Mouse (Mus musculus) MEL (cell line): Measurements from ENCODE around the gene Dhps. TPM values are rescaled to one million over a fixed set of nuclear protein-coding genes. Genes with fewer than 3 reads are reported as not detected.

Experiments
- DNase-seq: peaks from one replicate; pipeline ENCODE4 v3.0.0; 2011; ENCODE audit warnings: low read depth, low spot score
- H3K27ac ChIP-seq: 2 replicates; pipeline ENCODE4 v1.5.1; 2012; ENCODE audit warnings: low read depth, mild to moderate bottlenecking, control low read depth, low read length, moderate library complexity; ENCODE audit not compliant: control insufficient read depth
- H3K27me3 ChIP-seq, 2 experiments: fragments of 150-350 bp in 1 of 2; sonication (generic) in 1 of 2; 2 replicates each; pipeline ENCODE4 v1.6.1; 2012; ENCODE audit warnings: low read length in 2 of 2, mild to moderate bottlenecking in 2 of 2, improper control_type of control experiment in 1 of 2, moderate library complexity in 1 of 2; ENCODE audit not compliant: insufficient read depth in 2 of 2, control insufficient read depth in 1 of 2
- H3K36me3 ChIP-seq, 2 experiments: 2 replicates each; pipeline ENCODE4 v1.6.1; 2012 to 2014; ENCODE audit warnings: low read length in 2 of 2, improper control_type of control experiment in 1 of 2, inconsistent platforms in 1 of 2, mild to moderate bottlenecking in 1 of 2; ENCODE audit not compliant: insufficient read depth in 2 of 2, control insufficient read depth in 1 of 2
- H3K4me1 ChIP-seq, 2 experiments: fragments of 150-350 bp in 1 of 2; sonication (generic) in 1 of 2; 2 replicates each; pipeline ENCODE4 v1.6.1; 2012; ENCODE audit warnings: low read length in 2 of 2, improper control_type of control experiment in 1 of 2, mild to moderate bottlenecking in 1 of 2; ENCODE audit not compliant: insufficient read depth in 2 of 2, control insufficient read depth in 1 of 2
- H3K4me3 ChIP-seq, 2 experiments: fragments of 150-350 bp in 1 of 2; sonication (generic) in 1 of 2; 2 replicates each; pipeline ENCODE4 v1.5.1; 2012; ENCODE audit warnings: low read depth in 2 of 2, low read length in 2 of 2, mild to moderate bottlenecking in 2 of 2, moderate library complexity in 2 of 2, control low read depth in 1 of 2, improper control_type of control experiment in 1 of 2; ENCODE audit not compliant: control insufficient read depth in 1 of 2, insufficient read depth in 1 of 2
- H3K79me2 ChIP-seq: 2 replicates; pipeline ENCODE4 v1.6.1; 2012; ENCODE audit warnings: mild to moderate bottlenecking, low read length, moderate library complexity; ENCODE audit not compliant: control insufficient read depth, poor library complexity, insufficient read depth
- H3K9ac ChIP-seq: 2 replicates; pipeline ENCODE4 v1.6.1; 2012; ENCODE audit warnings: low read depth, mild to moderate bottlenecking, control low read depth, low read length, moderate library complexity; ENCODE audit not compliant: control insufficient read depth, poor library complexity, severe bottlenecking
- H3K9me3 ChIP-seq: fragments of 150-350 bp; sonication (generic); replicated peaks from 2 replicates; pipeline ENCODE4 v1.6.1; 2012; ENCODE audit warnings: mild to moderate bottlenecking, low read length, improper control_type of control experiment, moderate library complexity; ENCODE audit not compliant: insufficient read depth
- BHLHE40 ChIP-seq: IDR thresholded peaks from 2 replicates; pipeline ENCODE4 v1.6.1; 2012; ENCODE audit warnings: low read depth, mild to moderate bottlenecking, inconsistent platforms, low read length, improper control_type of control experiment, borderline replicate concordance
- CHD1 ChIP-seq: IDR thresholded peaks from 2 replicates; pipeline ENCODE4 v1.6.1; 2012; ENCODE audit warnings: low read depth, mild to moderate bottlenecking, inconsistent platforms, low read length, improper control_type of control experiment
- CHD2 ChIP-seq: IDR thresholded peaks from 2 replicates; pipeline ENCODE4 v1.6.1; 2011; ENCODE audit warnings: low read length, improper control_type of control experiment
- CTCF ChIP-seq, 3 experiments: IDR thresholded peaks in 2 of 3; conservative IDR thresholded peaks in 1 of 3; 2 replicates each; pipeline ENCODE4 v1.5.1; 2011 to 2012; ENCODE audit warnings: low read length in 3 of 3, low read depth in 2 of 3, mild to moderate bottlenecking in 2 of 3, improper control_type of control experiment in 1 of 3, inconsistent platforms in 1 of 3, mixed read lengths in 1 of 3, moderate library complexity in 1 of 3; ENCODE audit not compliant: control insufficient read depth in 1 of 3, insufficient read depth in 1 of 3, poor library complexity in 1 of 3, severe bottlenecking in 1 of 3
- MAFK ChIP-seq: IDR thresholded peaks from 2 replicates; pipeline ENCODE4 v1.6.1; 2011; ENCODE audit warnings: low read depth, mild to moderate bottlenecking, low read length, improper control_type of control experiment, borderline replicate concordance
- POLR2AphosphoS2 ChIP-seq: IDR thresholded peaks from 2 replicates; pipeline ENCODE4 v1.6.1; 2011; ENCODE audit warnings: low read length, improper control_type of control experiment
- POLR2AphosphoS5 ChIP-seq: IDR thresholded peaks from 2 replicates; pipeline ENCODE4 v1.6.1; 2012; ENCODE audit warnings: low read depth, borderline replicate concordance, mild to moderate bottlenecking, inconsistent platforms, low read length, moderate library complexity, mixed read lengths
- TAL1 ChIP-seq: IDR thresholded peaks from 2 replicates; pipeline ENCODE4 v1.6.1; 2012; ENCODE audit warnings: mild to moderate bottlenecking, inconsistent platforms, low read length, moderate library complexity, mixed read lengths
- TCF12 ChIP-seq: IDR thresholded peaks from 2 replicates; pipeline ENCODE4 v1.6.1; 2014; ENCODE audit warnings: low read depth, mild to moderate bottlenecking, inconsistent platforms, low read length, improper control_type of control experiment, moderate library complexity
- UBTF ChIP-seq: IDR thresholded peaks from 2 replicates; pipeline ENCODE4 v1.6.1; 2012; ENCODE audit warnings: low read depth, mild to moderate bottlenecking, inconsistent platforms, low read length, improper control_type of control experiment, moderate library complexity, borderline replicate concordance; ENCODE audit not compliant: insufficient read depth
- ZC3H11A ChIP-seq: IDR thresholded peaks from 2 replicates; pipeline ENCODE4 v1.6.1; 2012; ENCODE audit warnings: low read depth, mild to moderate bottlenecking, inconsistent platforms, low read length, improper control_type of control experiment
- ZKSCAN1 ChIP-seq: IDR thresholded peaks from 2 replicates; pipeline ENCODE4 v1.6.1; 2012; ENCODE audit warnings: low read depth, mild to moderate bottlenecking, inconsistent platforms, low read length, improper control_type of control experiment, moderate library complexity
- ZMIZ1 ChIP-seq: IDR thresholded peaks from 2 replicates; pipeline ENCODE4 v1.6.1; 2012; ENCODE audit warnings: low read depth, mild to moderate bottlenecking, inconsistent platforms, low read length, improper control_type of control experiment, moderate library complexity
- polyA plus RNA-seq, 2 experiments: library from polyadenylated mRNA; stranded (reverse) in 1 of 2; unstranded in 1 of 2; fragments of >175 nt in 1 of 2; fragments of >200 nt in 1 of 2; gene quantifications; 2 replicates each; pipeline versions ENCODE4 v1.2.1 to v1.2.4; 2012; ENCODE audit warnings: low replicate concordance in 2 of 2, low read depth in 1 of 2; ENCODE audit not compliant: insufficient read length in 2 of 2, insufficient read depth in 1 of 2, missing spikeins in 1 of 2
- total RNA-seq: library from RNA; depleted of rRNA; stranded (reverse); fragments of 300-350 nt; gene quantifications from 2 replicates; pipeline ENCODE4 v1.2.3, GENCODE M21; 2012; rRNA removed

Dhps gene
- total and polyA plus RNA-seq, 3 experiments: 44.6 to 68.3 TPM; not detected in 1

DNA sequence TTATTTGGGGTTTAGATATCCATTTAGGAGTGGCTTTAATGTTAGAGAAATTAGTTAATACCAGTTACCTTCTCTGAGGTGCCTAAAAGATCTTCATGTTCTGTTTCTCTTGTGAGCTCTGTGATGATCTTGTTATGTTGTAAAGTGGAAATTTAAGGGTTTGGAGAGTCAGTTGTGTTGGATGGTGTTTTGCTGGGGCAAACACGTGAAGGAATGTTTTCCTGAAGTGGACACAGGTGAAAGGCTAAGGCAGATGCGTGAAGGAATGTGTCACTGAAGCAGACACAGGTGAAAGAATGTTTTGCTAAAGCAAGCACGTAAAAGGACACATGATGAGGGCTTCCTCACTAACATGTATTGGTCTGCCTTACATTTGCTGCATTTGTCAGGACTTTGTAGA is 51.4 kb downstream of the Dhps start, which contains the start of gene Zfp791:
Gene Zfp791, minus strand, starts transcription at position 101 of the 400 bp plus-strand sequence.
- Histone ChIP-seq H3K4me1 (peaks cover 0 to 2% of the 10 kb centered on the region in 2 experiments; a peak in 2 of 4 replicates), H3K27me3 (no peaks in the 10 kb centered on the region), H3K36me3 (peaks cover 0 to 2% of the 10 kb centered on the region in 2 experiments; a peak in 1 of 4 replicates), H3K4me3 (no peak within 1 kb of the TSS), H3K9ac (no peak within 1 kb of the TSS), H3K27ac (no peak within 1 kb of the TSS), H3K79me2 (no peaks in the 10 kb centered on the region), H3K9me3 (no peaks in the 10 kb centered on the region)
- no peak for DNase-seq
- TF ChIP-seq CHD1: no peak
- TF ChIP-seq ZC3H11A: no peak
- TF ChIP-seq TCF12: no peak

DNA sequence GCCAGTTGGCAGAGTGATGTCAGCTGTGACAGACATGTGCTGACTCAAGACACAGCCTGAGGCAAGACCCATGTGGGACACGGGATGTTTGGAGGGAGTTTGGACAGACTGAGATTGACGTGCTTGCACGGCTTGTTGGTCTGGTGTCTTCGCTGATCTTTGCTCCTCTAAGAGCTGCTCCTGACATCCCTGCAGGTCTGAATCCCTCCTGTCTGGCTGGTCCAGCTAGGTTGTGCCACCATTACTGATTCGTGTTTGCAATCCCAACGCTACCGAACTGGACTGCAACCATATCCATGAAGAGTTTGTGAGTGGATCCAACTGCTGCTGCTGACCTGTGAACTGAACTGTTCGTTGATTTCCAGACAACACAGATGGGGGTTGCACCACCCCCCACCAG is 52.1 kb downstream of the Dhps start:
- H3K27me3 ChIP-seq: no peaks in the 10 kb centered on the region
- no peak overlapping the region for H3K27ac ChIP-seq
- peaks cover 0 to 2% of the 10 kb centered on the region in 2 experiments; a peak in 1 of 4 replicates for H3K36me3 ChIP-seq
- H3K9me3 ChIP-seq: no peaks in the 10 kb centered on the region
- no peak overlapping the region for H3K4me3 ChIP-seq
- H3K4me1 ChIP-seq: peaks cover 0 to 2% of the 10 kb centered on the region in 2 experiments; a peak in 2 of 4 replicates
- no peak for DNase-seq
- H3K79me2 ChIP-seq: no peaks in the 10 kb centered on the region
- no peak for TF ChIP-seq MAFK
- TF ChIP-seq UBTF: no peak
- TF ChIP-seq ZMIZ1: no peak
- no peak for TF ChIP-seq CTCF (IDR thresholded peaks at IDR 0.05 in 2 of 3, conservative IDR thresholded peaks at IDR 0.05 in 1 of 3; ENCODE audit: control insufficient read depth in 1 of 3, insufficient read depth in 1 of 3, low read depth in 2 of 3, low read length in 3 of 3, poor library complexity in 1 of 3, severe bottlenecking in 1 of 3)
- TF ChIP-seq CHD2: no peak
- no peak for TF ChIP-seq ZKSCAN1
- TF ChIP-seq POLR2AphosphoS2: no peak
- no peak for TF ChIP-seq POLR2AphosphoS5
- no peak for TF ChIP-seq TAL1
- TF ChIP-seq BHLHE40: no peak
- H3K9ac ChIP-seq: no peak overlapping the region

Other genes starting within 250 kb of the Dhps start
- gene Dand5, start 248.9 kb upstream of the Dhps start, total RNA-seq: 1.4 and 1.7 TPM in 2 replicates
- gene Dand5, start 248.9 kb upstream of the Dhps start, polyA plus RNA-seq: 1 to 10 TPM in 1 of 2 experiments, not detected in 1; 2.2 TPM
- gene Gadd45gip1, start 240.2 kb upstream of the Dhps start, total RNA-seq: 47.5 and 51.8 TPM in 2 replicates
- 10 to 100 TPM in 1 of 2 experiments, not detected in 1; 62.9 TPM for gene Gadd45gip1, start 240.2 kb upstream of the Dhps start, polyA plus RNA-seq
- gene Rad23a, start 231.1 kb upstream of the Dhps start, total RNA-seq: 62.6 and 66.7 TPM in 2 replicates
- 100 to 1,000 TPM in 1 of 2 experiments, not detected in 1; 155 TPM for gene Rad23a, start 231.1 kb upstream of the Dhps start, polyA plus RNA-seq
- gene Calr, start 224.8 kb upstream of the Dhps start, total RNA-seq: 550 and 567 TPM in 2 replicates
- 1,000 to 10,000 TPM in 1 of 2 experiments, not detected in 1; 1,110 TPM for gene Calr, start 224.8 kb upstream of the Dhps start, polyA plus RNA-seq
- gene Farsa, start 214.8 kb upstream of the Dhps start, total RNA-seq: 205 and 245 TPM in 2 replicates
- gene Farsa, start 214.8 kb upstream of the Dhps start, polyA plus RNA-seq: 100 to 1,000 TPM; 152 to 295 TPM
- 60.6 and 75.5 TPM in 2 replicates for gene Syce2, start 199.6 kb upstream of the Dhps start, total RNA-seq
- 100 to 1,000 TPM in 1 of 2 experiments, not detected in 1; 115 TPM for gene Syce2, start 199.6 kb upstream of the Dhps start, polyA plus RNA-seq
- 9.7 and 10.7 TPM in 2 replicates for gene Gcdh, start 177.8 kb upstream of the Dhps start, total RNA-seq
- 10 to 100 TPM in 1 of 2 experiments, not detected in 1; 17.3 TPM for gene Gcdh, start 177.8 kb upstream of the Dhps start, polyA plus RNA-seq
- 178 and 234 TPM in 2 replicates for gene Klf1, start 169.8 kb upstream of the Dhps start, total RNA-seq
- gene Klf1, start 169.8 kb upstream of the Dhps start, polyA plus RNA-seq: 100 to 1,000 TPM in 1 of 2 experiments, not detected in 1; 262 TPM
- gene Dnase2a, start 163.2 kb upstream of the Dhps start, total RNA-seq: 53.7 and 62.3 TPM in 2 replicates
- gene Dnase2a, start 163.2 kb upstream of the Dhps start, polyA plus RNA-seq: 10 to 100 TPM in 1 of 2 experiments, not detected in 1; 83.4 TPM
- 0.49 and 0.77 TPM in 2 replicates for gene Mast1, start 134.4 kb upstream of the Dhps start, total RNA-seq
- gene Mast1, start 134.4 kb upstream of the Dhps start, polyA plus RNA-seq: 1 to 10 TPM in 1 of 2 experiments, not detected in 1; 4.5 TPM
- gene Rtbdn, start 124.8 kb upstream of the Dhps start, total RNA-seq: 0.08 TPM in 1 of 2 replicates, not detected in the other
- under 1 TPM in 1 of 2 experiments, not detected in 1; 0.11 TPM for gene Rtbdn, start 124.8 kb upstream of the Dhps start, polyA plus RNA-seq
- 3.9 and 4.7 TPM in 2 replicates for gene Gm49661, start 102.3 kb upstream of the Dhps start, total RNA-seq
- gene Gm49661, start 102.3 kb upstream of the Dhps start, polyA plus RNA-seq: not detected
- gene Prdx2, start 102.2 kb upstream of the Dhps start, total RNA-seq: 502 and 643 TPM in 2 replicates
- gene Prdx2, start 102.2 kb upstream of the Dhps start, polyA plus RNA-seq: 100 to 1,000 TPM; 679 to 773 TPM
- gene Rnaseh2a, start 102.0 kb upstream of the Dhps start, total RNA-seq: 105 TPM in 2 replicates
- gene Rnaseh2a, start 102.0 kb upstream of the Dhps start, polyA plus RNA-seq: 100 to 1,000 TPM in 1 of 2 experiments, not detected in 1; 109 TPM
- gene Junb, start 93.0 kb upstream of the Dhps start, total RNA-seq: 49.6 and 72.7 TPM in 2 replicates
- gene Junb, start 93.0 kb upstream of the Dhps start, polyA plus RNA-seq: 10 to 100 TPM in 1 of 2 experiments, not detected in 1; 41.6 TPM
- 10.5 and 11.5 TPM in 2 replicates for gene Hook2, start 81.2 kb upstream of the Dhps start, total RNA-seq
- gene Hook2, start 81.2 kb upstream of the Dhps start, polyA plus RNA-seq: 10 to 100 TPM in 1 of 2 experiments, not detected in 1; 17.5 TPM
- gene Best2, start 57.2 kb upstream of the Dhps start, total RNA-seq: 0.04 TPM in 1 of 2 replicates, not detected in the other
- gene Best2, start 57.2 kb upstream of the Dhps start, polyA plus RNA-seq: under 1 TPM in 1 of 2 experiments, not detected in 1; 0.13 TPM
- gene Asna1, start 46.5 kb upstream of the Dhps start, total RNA-seq: 115 and 132 TPM in 2 replicates
- 100 to 1,000 TPM in 1 of 2 experiments, not detected in 1; 192 TPM for gene Asna1, start 46.5 kb upstream of the Dhps start, polyA plus RNA-seq
- gene Trir, start 44.9 kb upstream of the Dhps start, total RNA-seq: 224 and 264 TPM in 2 replicates
- 100 to 1,000 TPM; 283 to 442 TPM for gene Trir, start 44.9 kb upstream of the Dhps start, polyA plus RNA-seq
- gene Tnpo2, start 34.8 kb upstream of the Dhps start, total RNA-seq: 55.6 and 62.3 TPM in 2 replicates
- 10 to 100 TPM; 29.2 to 86.8 TPM for gene Tnpo2, start 34.8 kb upstream of the Dhps start, polyA plus RNA-seq
- 6.5 and 10.6 TPM in 2 replicates for gene Fbxw9, start 11.7 kb upstream of the Dhps start, total RNA-seq
- gene Fbxw9, start 11.7 kb upstream of the Dhps start, polyA plus RNA-seq: 10 to 100 TPM in 1 of 2 experiments, not detected in 1; 13.9 TPM
- gene Gm5741, start 3.8 kb upstream of the Dhps start, total RNA-seq: not detected in 2 replicates
- gene Gm5741, start 3.8 kb upstream of the Dhps start, polyA plus RNA-seq: 1 to 10 TPM in 1 of 2 experiments, not detected in 1; 1.0 TPM
- gene Wdr83os, start 9.0 kb downstream of the Dhps start, total RNA-seq: 25.5 and 26.2 TPM in 2 replicates
- gene Wdr83os, start 9.0 kb downstream of the Dhps start, polyA plus RNA-seq: 100 to 1,000 TPM in 1 of 2 experiments, not detected in 1; 143 TPM
- 27.0 and 29.5 TPM in 2 replicates for gene Wdr83, start 9.5 kb downstream of the Dhps start, total RNA-seq
- gene Wdr83, start 9.5 kb downstream of the Dhps start, polyA plus RNA-seq: 10 to 100 TPM in 1 of 2 experiments, not detected in 1; 58.4 TPM
- 10.8 and 11.5 TPM in 2 replicates for gene Man2b1, start 11.5 kb downstream of the Dhps start, total RNA-seq
- 10 to 100 TPM in 1 of 2 experiments, not detected in 1; 24.7 TPM for gene Man2b1, start 11.5 kb downstream of the Dhps start, polyA plus RNA-seq
- not detected in 2 replicates for gene Zfp791, start 51.3 kb downstream of the Dhps start, total RNA-seq
- gene Zfp791, start 51.3 kb downstream of the Dhps start, polyA plus RNA-seq: under 1 TPM in 1 of 2 experiments, not detected in 1; 0.03 TPM
- not detected in 2 replicates for gene Cks1brt, start 80.2 kb downstream of the Dhps start, total RNA-seq
- not detected for gene Cks1brt, start 80.2 kb downstream of the Dhps start, polyA plus RNA-seq
- not detected in 2 replicates for gene Olfr371, start 154.2 kb downstream of the Dhps start, total RNA-seq
- gene Olfr371, start 154.2 kb downstream of the Dhps start, polyA plus RNA-seq: not detected
- gene Orc6, start 227.9 kb downstream of the Dhps start, total RNA-seq: 92.3 and 115 TPM in 2 replicates
- 10 to 100 TPM in 1 of 2 experiments, not detected in 1; 87.7 TPM for gene Orc6, start 227.9 kb downstream of the Dhps start, polyA plus RNA-seq
- gene Vps35, start 228.0 kb downstream of the Dhps start, total RNA-seq: 91.5 and 92.1 TPM in 2 replicates
- gene Vps35, start 228.0 kb downstream of the Dhps start, polyA plus RNA-seq: 10 to 100 TPM in 1 of 2 experiments, not detected in 1; 68.4 TPM